In genomic region chrX:169994866-169995711, GRCm38 (mm10) we compare ENCODE assay signal across 8 mouse cellular contexts. TPM values are rescaled to one million over a fixed set of nuclear protein-coding genes. Genes with fewer than 3 reads are reported as not detected.
DNase-seq lines count a peak whose midpoint lies in the region; ATAC-seq lines count a peak whose summit lies in the region.
"Not testable (repeated sequence)": the region's sequence is repeated elsewhere in the genome, so short reads cannot be mapped to it uniquely, and the experiment has no call there.

No protein-coding gene starts in this region.

- peak; percentile 93 for DNase-seq in ES-CJ7 (ENCODE audit: low read depth, low spot score)
- peak; percentile 24 for DNase-seq in adrenal gland, postnatal 10 days
- DNase-seq in embryonic facial prominence, embryonic 11.5 days (ENCODE audit: low spot score): peak; percentile 4
- DNase-seq in hindbrain, embryonic 10.5 days (ENCODE audit: low spot score): peak; percentile 23
- DNase-seq in limb, embryonic 10.5 days (ENCODE audit: low spot score): peak; percentile 53
- peak; percentile 88 for DNase-seq in midbrain, embryonic 11.5 days (ENCODE audit: low spot score, missing footprints)
- DNase-seq in spleen, postnatal 4 days (ENCODE audit: low spot score in 2 of 2): peak; percentile 51 to 71
- DNase-seq in urinary bladder, postnatal 4 days (ENCODE audit: low spot score in 2 of 2): peak; percentile 32 to 73

- peaks cover 14% of the 10 kb centered on the region for H3K9me3 ChIP-seq in embryonic facial prominence, embryonic 11.5 days (replicated peaks; ENCODE audit: control insufficient read depth, low read length)
- peaks cover 13% of the 10 kb centered on the region for H3K9me3 ChIP-seq in hindbrain, embryonic 10.5 days
- H3K9me3 ChIP-seq in limb, embryonic 10.5 days (replicated peaks); midbrain, embryonic 11.5 days (ENCODE audit: control insufficient read depth, low read length): not testable (repeated sequence)

- H3K9ac ChIP-seq in embryonic facial prominence, embryonic 11.5 days (replicated peaks; ENCODE audit: low read length); midbrain, embryonic 11.5 days (ENCODE audit: low read length): not testable (repeated sequence)

- H3K4me1 ChIP-seq in embryonic facial prominence, embryonic 11.5 days (ENCODE audit: control insufficient read depth, insufficient read depth, low read length); hindbrain, embryonic 10.5 days (replicated peaks); limb, embryonic 10.5 days; midbrain, embryonic 11.5 days (ENCODE audit: control insufficient read depth, insufficient read depth, low read length): not testable (repeated sequence)

- H3K4me2 ChIP-seq in embryonic facial prominence, embryonic 11.5 days (ENCODE audit: low read depth, low read length); midbrain, embryonic 11.5 days: not testable (repeated sequence)

- 32% methylated on average over 2 of the region's 2 CpGs for WGBS in embryonic facial prominence, embryonic 11.5 days
- WGBS in hindbrain, embryonic 10.5 days: 23% methylated on average over 2 of the region's 2 CpGs
- 27% methylated on average over 2 of the region's 2 CpGs for WGBS in limb, embryonic 10.5 days
- WGBS in midbrain, embryonic 11.5 days: 25% methylated on average over 2 of the region's 2 CpGs

- not testable (repeated sequence) for ATAC-seq in embryonic facial prominence, embryonic 11.5 days (replicated peaks; ENCODE audit: insufficient number of reproducible peaks, low FRiP score, low TSS enrichment, low read depth); midbrain, embryonic 11.5 days (ENCODE audit: low FRiP score)

- H3K36me3 ChIP-seq in embryonic facial prominence, embryonic 11.5 days (replicated peaks; ENCODE audit: control insufficient read depth, insufficient read depth, low read depth, low read length); hindbrain, embryonic 10.5 days; limb, embryonic 10.5 days; midbrain, embryonic 11.5 days (ENCODE audit: control insufficient read depth, insufficient read depth, low read length): not testable (repeated sequence)

- H3K27ac ChIP-seq in embryonic facial prominence, embryonic 11.5 days (replicated peaks; ENCODE audit: low read depth, low read length); hindbrain, embryonic 10.5 days; limb, embryonic 10.5 days; midbrain, embryonic 11.5 days (ENCODE audit: low read depth, low read length): not testable (repeated sequence)

- H3K4me3 ChIP-seq in embryonic facial prominence, embryonic 11.5 days (ENCODE audit: low read depth, low read length); hindbrain, embryonic 10.5 days; limb, embryonic 10.5 days; midbrain, embryonic 11.5 days (ENCODE audit: low read depth, low read length): not testable (repeated sequence)

- H3K27me3 ChIP-seq in embryonic facial prominence, embryonic 11.5 days (ENCODE audit: control insufficient read depth, insufficient read depth, low read length); hindbrain, embryonic 10.5 days (ENCODE audit: insufficient read depth, poor library complexity, severe bottlenecking); limb, embryonic 10.5 days (ENCODE audit: low read depth, poor library complexity, severe bottlenecking); midbrain, embryonic 11.5 days (ENCODE audit: control insufficient read depth, insufficient read depth, low read length): not testable (repeated sequence)

RNA-seq across cellular contexts. Expression of gene Gm21887, which starts 14.4 kb away (rescaled TPM):
- 100 to 1,000 TPM; 102 to 237 TPM for total RNA-seq in adrenal gland, postnatal 10 days (2021)
- 154 and 162 TPM in 2 replicates for polyA plus RNA-seq in embryonic facial prominence, embryonic 11.5 days (2014; fragmentation: Nextera tagmentation; extraction: Ambion mirVana)
- polyA plus RNA-seq in hindbrain, embryonic 10.5 days (2016; fragmentation: Nextera tagmentation; extraction: Ambion mirVana): 229 and 264 TPM in 2 replicates
- polyA plus RNA-seq in limb, embryonic 10.5 days (2016; fragmentation: Nextera tagmentation; extraction: Ambion mirVana): 253 and 254 TPM in 2 replicates
- polyA plus RNA-seq in midbrain, embryonic 11.5 days (2014; fragmentation: Nextera tagmentation; extraction: Ambion mirVana): 177 and 189 TPM in 2 replicates

Comparison
In these comparisons a context has a peak if more than half of its experiments do, and no peak if none do; other contexts are left out.
1. DNase-seq: peak in every context shown above with its lines; median percentile 93 in ES-CJ7; 88 in midbrain, embryonic 11.5 days; 61 in spleen, postnatal 4 days; 53 in limb, embryonic 10.5 days; 52 in urinary bladder, postnatal 4 days; 24 in adrenal gland, postnatal 10 days; 23 in hindbrain, embryonic 10.5 days; 4 in embryonic facial prominence, embryonic 11.5 days.